Mouse (Mus musculus): ENCODE results near the gene Olfm2. TPM values are rescaled to one million over a fixed set of nuclear protein-coding genes. Genes with fewer than 3 reads are reported as not detected.
A peak's percentile ranks its signal among the peaks of the same experiment; 100 is the strongest.
"Not testable (repeated sequence)": the region's sequence is repeated elsewhere in the genome, so short reads cannot be mapped to it uniquely, and the experiment has no call there.

Olfm2 gene
- polyA plus RNA-seq, 1 experiment from 2014 or later, result 202 TPM

GRCm38 (mm10) chr9:20642896-20643466 is 103.2 kb downstream of the Olfm2 start:
- under 1% methylated on average over 30 of the region's 30 CpGs for WGBS
- Histone ChIP-seq H3K9ac (replicated peaks; ENCODE audit: low read depth, low read length) (peak overlapping the region; percentile 80), H3K4me1 (ENCODE audit: control insufficient read depth, insufficient read depth, low read length) (peaks cover 23% of the 10 kb centered on the region), H3K36me3 (ENCODE audit: control insufficient read depth, insufficient read depth, low read length) (peaks cover 15% of the 10 kb centered on the region; the same call in 1 of the 2 replicates), H3K9me3 (ENCODE audit: control insufficient read depth, low read length) (no peaks in the 10 kb centered on the region), H3K27ac (ENCODE audit: low read depth, low read length) (peak overlapping the region; percentile 80), H3K4me3 (ENCODE audit: low read depth, low read length) (peak overlapping the region; percentile 69), H3K4me2 (ENCODE audit: low read depth, low read length) (peak overlapping the region; percentile 68), H3K27me3 (ENCODE audit: control insufficient read depth, insufficient read depth, low read length) (no peaks in the 10 kb centered on the region)
- peak; percentile 87 for ATAC-seq (ENCODE audit: low read depth)

DNA sequence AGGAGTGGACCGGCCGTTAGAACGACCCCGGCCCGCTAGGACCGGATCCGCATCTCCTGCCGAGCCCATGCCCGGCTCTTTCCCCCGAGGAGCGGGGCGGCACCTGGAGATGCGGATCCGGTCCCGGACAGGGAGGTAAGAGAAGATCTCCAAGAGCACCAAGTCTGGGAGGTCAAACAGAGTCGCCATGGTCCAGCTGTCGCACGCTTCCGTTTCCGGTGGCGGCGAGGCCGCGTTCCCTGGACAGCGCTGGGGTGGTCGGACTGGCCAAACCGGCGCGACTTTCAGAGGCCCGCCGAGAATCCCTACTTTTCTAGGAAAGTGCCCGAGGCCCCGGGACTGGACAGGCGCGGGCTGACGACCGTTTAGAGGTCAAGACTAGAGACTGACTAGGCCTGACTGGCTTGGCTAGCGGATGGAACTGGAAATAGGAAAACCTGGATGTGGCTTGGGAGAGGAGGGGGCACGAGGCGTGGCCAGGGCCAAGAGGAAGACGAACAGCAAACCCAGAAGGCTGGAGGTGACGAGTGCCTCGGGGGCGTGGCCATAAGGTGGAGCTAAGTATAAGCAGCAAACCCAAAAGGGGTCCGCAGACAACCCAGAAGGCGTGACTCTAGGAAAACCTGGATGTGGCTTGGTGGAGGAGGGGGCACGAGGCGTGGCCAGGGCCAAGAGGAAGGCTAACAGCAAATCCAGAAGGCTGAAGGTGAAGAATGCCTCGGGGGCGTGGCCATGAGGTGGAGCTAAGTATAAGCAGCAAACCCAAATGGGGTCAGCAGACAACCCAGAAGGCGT is 103.9 kb downstream of the Olfm2 start, which contains the start of gene Ubl5:
Gene Ubl5 (plus strand): TSS at position 778 of the 795 bp plus-strand sequence.
- Histone ChIP-seq H3K4me3 (ENCODE audit: low read depth, low read length) (peak within 1 kb of the TSS; percentile 69), H3K4me1 (ENCODE audit: control insufficient read depth, insufficient read depth, low read length) (peaks cover 23% of the 10 kb centered on the region), H3K27me3 (ENCODE audit: control insufficient read depth, insufficient read depth, low read length) (no peaks in the 10 kb centered on the region), H3K27ac (ENCODE audit: low read depth, low read length) (peak within 1 kb of the TSS; percentile 80), H3K4me2 (ENCODE audit: low read depth, low read length) (peak within 1 kb of the TSS; percentile 68), H3K36me3 (ENCODE audit: control insufficient read depth, insufficient read depth, low read length) (peaks cover 11% of the 10 kb centered on the region; the same call in 1 of the 2 replicates), H3K9ac (replicated peaks; ENCODE audit: low read depth, low read length) (peak within 1 kb of the TSS; percentile 80), H3K9me3 (ENCODE audit: control insufficient read depth, low read length) (no peaks in the 10 kb centered on the region)
- peak; percentile 91 for ATAC-seq (ENCODE audit: low read depth)
- under 1% methylated on average over 49 of the region's 51 CpGs for WGBS

- WGBS, result 31% methylated on average over 6 of the region's 6 CpGs
- Histone ChIP-seq H3K9ac (replicated peaks; ENCODE audit: low read depth, low read length) (peak overlapping the region; percentile 80), H3K27me3 (ENCODE audit: control insufficient read depth, insufficient read depth, low read length) (no peaks in the 10 kb centered on the region), H3K4me2 (ENCODE audit: low read depth, low read length) (peak overlapping the region; percentile 68), H3K9me3 (ENCODE audit: control insufficient read depth, low read length) (no peaks in the 10 kb centered on the region), H3K4me1 (ENCODE audit: control insufficient read depth, insufficient read depth, low read length) (peaks cover 21% of the 10 kb centered on the region), H3K36me3 (ENCODE audit: control insufficient read depth, insufficient read depth, low read length) (peaks cover 11% of the 10 kb centered on the region; the same call in 1 of the 2 replicates), H3K27ac (ENCODE audit: low read depth, low read length) (peak overlapping the region; percentile 80), H3K4me3 (ENCODE audit: low read depth, low read length) (peak overlapping the region; percentile 69)
- no peak for ATAC-seq (ENCODE audit: low read depth)
Observed at GRCm38 (mm10) chr9:20641501-20641900, 104.6 kb downstream of the Olfm2 start.

- Histone ChIP-seq H3K9me3 (ENCODE audit: control insufficient read depth, low read length) (no peaks in the 10 kb centered on the region), H3K4me1 (ENCODE audit: control insufficient read depth, insufficient read depth, low read length) (peaks cover 10% of the 10 kb centered on the region), H3K4me2 (ENCODE audit: low read depth, low read length) (no peak overlapping the region), H3K4me3 (ENCODE audit: low read depth, low read length) (no peak overlapping the region), H3K27me3 (ENCODE audit: control insufficient read depth, insufficient read depth, low read length) (no peaks in the 10 kb centered on the region), H3K27ac (ENCODE audit: low read depth, low read length) (no peak overlapping the region), H3K9ac (replicated peaks; ENCODE audit: low read depth, low read length) (no peak overlapping the region), H3K36me3 (ENCODE audit: control insufficient read depth, insufficient read depth, low read length) (peaks cover 11% of the 10 kb centered on the region; the same call in 1 of the 2 replicates)
- no peak for ATAC-seq (ENCODE audit: low read depth)
- 90% methylated on average over 4 of the region's 4 CpGs for WGBS
Observed at GRCm38 (mm10) chr9:20639486-20639885, 106.7 kb downstream of the Olfm2 start.

- ATAC-seq (ENCODE audit: low read depth), result no peak
- 94% methylated on average over 19 of the region's 19 CpGs for WGBS
Observed at GRCm38 (mm10) chr9:20638552-20638951, 107.6 kb downstream of the Olfm2 start.

DNA sequence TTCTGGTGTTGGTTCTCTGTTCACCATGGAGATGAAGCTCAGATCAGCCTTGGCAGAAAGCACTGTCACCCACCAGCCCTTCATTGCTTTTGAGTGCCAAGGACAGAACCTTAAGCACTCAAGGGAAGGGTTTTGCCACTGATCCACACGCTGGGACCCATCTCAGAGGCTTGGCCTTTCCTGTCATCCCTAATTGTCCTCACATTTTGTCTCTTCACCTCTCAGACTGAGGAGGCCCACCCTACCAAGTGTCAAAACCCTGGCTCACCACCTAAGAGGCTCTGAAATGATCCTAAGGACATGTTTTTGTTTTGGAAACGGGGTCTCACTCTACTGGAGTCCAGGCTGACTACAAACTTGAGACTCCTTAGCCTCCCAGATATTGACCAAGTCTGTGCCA is 109.4 kb downstream of the Olfm2 start:
- H3K27ac ChIP-seq (ENCODE audit: low read depth, low read length), result no peak overlapping the region
- no peak for ATAC-seq (ENCODE audit: low read depth)
- H3K4me2 ChIP-seq (ENCODE audit: low read depth, low read length), result no peak overlapping the region
- H3K4me1 ChIP-seq (ENCODE audit: control insufficient read depth, insufficient read depth, low read length), result peaks cover 10% of the 10 kb centered on the region
- H3K9ac ChIP-seq (replicated peaks; ENCODE audit: low read depth, low read length), result no peak overlapping the region
- no peaks in the 10 kb centered on the region for H3K27me3 ChIP-seq (ENCODE audit: control insufficient read depth, insufficient read depth, low read length)
- peaks cover 11% of the 10 kb centered on the region; the same call in 1 of the 2 replicates for H3K36me3 ChIP-seq (ENCODE audit: control insufficient read depth, insufficient read depth, low read length)
- WGBS, result 86% methylated on average over 2 of the region's 2 CpGs
- no peak overlapping the region for H3K4me3 ChIP-seq (ENCODE audit: low read depth, low read length)
- no peaks in the 10 kb centered on the region for H3K9me3 ChIP-seq (ENCODE audit: control insufficient read depth, low read length)

More at GRCm38 (mm10) chr9:20638552-20638951, 107.6 kb downstream of the Olfm2 start:
- Histone ChIP-seq H3K27ac (ENCODE audit: low read depth, low read length) (no peak overlapping the region), H3K9me3 (ENCODE audit: control insufficient read depth, low read length) (no peaks in the 10 kb centered on the region), H3K4me2 (ENCODE audit: low read depth, low read length) (no peak overlapping the region), H3K4me3 (ENCODE audit: low read depth, low read length) (no peak overlapping the region), H3K36me3 (ENCODE audit: control insufficient read depth, insufficient read depth, low read length) (peaks cover 11% of the 10 kb centered on the region; the same call in 1 of the 2 replicates), H3K4me1 (ENCODE audit: control insufficient read depth, insufficient read depth, low read length) (peaks cover 10% of the 10 kb centered on the region), H3K9ac (replicated peaks; ENCODE audit: low read depth, low read length) (no peak overlapping the region), H3K27me3 (ENCODE audit: control insufficient read depth, insufficient read depth, low read length) (no peaks in the 10 kb centered on the region)

DNA sequence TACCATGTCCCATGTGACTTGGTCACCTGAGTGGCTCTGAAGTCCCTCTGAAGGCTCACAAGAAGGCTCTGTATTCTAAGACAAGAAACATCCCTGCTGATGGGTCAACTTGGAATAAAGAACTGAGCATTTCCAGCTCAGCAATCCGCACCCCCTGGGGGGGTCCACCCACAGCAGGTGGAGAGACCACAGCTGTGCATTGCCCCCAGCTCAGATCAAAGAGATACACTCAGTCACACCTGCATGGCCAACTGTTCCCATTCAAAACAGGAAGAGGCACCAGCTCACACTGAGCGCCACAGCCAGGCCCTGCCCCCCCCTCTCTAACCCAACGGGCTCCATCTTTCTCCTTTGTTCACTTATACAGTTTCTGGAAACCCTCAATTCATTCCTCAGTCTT is 109.9 kb downstream of the Olfm2 start:
- H3K4me3 ChIP-seq (ENCODE audit: low read depth, low read length), result no peak overlapping the region
- H3K27me3 ChIP-seq (ENCODE audit: control insufficient read depth, insufficient read depth, low read length), result no peaks in the 10 kb centered on the region
- H3K27ac ChIP-seq (ENCODE audit: low read depth, low read length), result no peak overlapping the region
- H3K9me3 ChIP-seq (ENCODE audit: control insufficient read depth, low read length), result no peaks in the 10 kb centered on the region
- no peak overlapping the region for H3K9ac ChIP-seq (replicated peaks; ENCODE audit: low read depth, low read length)
- ATAC-seq (ENCODE audit: low read depth), result peak; percentile 28; the same call in 1 of the 2 replicates
- 86% methylated on average over 3 of the region's 3 CpGs for WGBS
- peaks cover 11% of the 10 kb centered on the region; the same call in 1 of the 2 replicates for H3K36me3 ChIP-seq (ENCODE audit: control insufficient read depth, insufficient read depth, low read length)
- no peak overlapping the region for H3K4me2 ChIP-seq (ENCODE audit: low read depth, low read length)
- H3K4me1 ChIP-seq (ENCODE audit: control insufficient read depth, insufficient read depth, low read length), result peaks cover 6% of the 10 kb centered on the region

DNA sequence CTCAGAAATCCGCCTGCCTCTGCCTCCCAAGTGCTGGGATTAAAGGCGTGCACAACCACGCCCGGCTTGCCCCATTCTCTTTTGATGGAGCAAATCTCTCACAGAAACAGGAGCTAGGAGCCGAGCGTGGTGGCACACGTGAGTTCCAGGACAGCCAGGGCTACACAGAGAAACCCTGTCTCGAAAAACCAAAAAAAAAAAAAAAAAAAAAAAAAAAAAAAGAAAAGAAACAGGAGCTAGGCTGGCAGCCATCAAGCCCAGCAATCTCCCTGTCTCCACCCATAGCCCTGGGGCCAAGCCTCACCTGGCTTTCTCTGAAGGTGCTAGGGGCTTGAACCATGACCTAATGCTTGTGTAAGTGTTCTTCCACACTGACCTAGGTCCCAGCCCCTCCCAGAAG is 110.5 kb downstream of the Olfm2 start:
- not testable (repeated sequence) for H3K4me1 ChIP-seq (ENCODE audit: control insufficient read depth, insufficient read depth, low read length); H3K9me3 ChIP-seq (ENCODE audit: control insufficient read depth, low read length); H3K9ac ChIP-seq (replicated peaks; ENCODE audit: low read depth, low read length); H3K27ac ChIP-seq (ENCODE audit: low read depth, low read length); ATAC-seq (ENCODE audit: low read depth); H3K27me3 ChIP-seq (ENCODE audit: control insufficient read depth, insufficient read depth, low read length); H3K4me2 ChIP-seq (ENCODE audit: low read depth, low read length); H3K4me3 ChIP-seq (ENCODE audit: low read depth, low read length)
- H3K36me3 ChIP-seq (ENCODE audit: control insufficient read depth, insufficient read depth, low read length), result peaks cover 11% of the 10 kb centered on the region; the same call in 1 of the 2 replicates
- 93% methylated on average over 8 of the region's 8 CpGs for WGBS

- H3K27me3 ChIP-seq (ENCODE audit: control insufficient read depth, insufficient read depth, low read length), result no peaks in the 10 kb centered on the region
- H3K4me3 ChIP-seq (ENCODE audit: low read depth, low read length), result no peak overlapping the region
- H3K9ac ChIP-seq (replicated peaks; ENCODE audit: low read depth, low read length), result no peak overlapping the region
- 88% methylated on average over 2 of the region's 2 CpGs for WGBS
- no peaks in the 10 kb centered on the region for H3K4me1 ChIP-seq (ENCODE audit: control insufficient read depth, insufficient read depth, low read length)
- no peaks in the 10 kb centered on the region for H3K9me3 ChIP-seq (ENCODE audit: control insufficient read depth, low read length)
- no peak overlapping the region for H3K27ac ChIP-seq (ENCODE audit: low read depth, low read length)
- no peak overlapping the region for H3K4me2 ChIP-seq (ENCODE audit: low read depth, low read length)
- no peaks in the 10 kb centered on the region for H3K36me3 ChIP-seq (ENCODE audit: control insufficient read depth, insufficient read depth, low read length)
- no peak for ATAC-seq (ENCODE audit: low read depth)
Observed at GRCm38 (mm10) chr9:20631332-20631731, 114.8 kb downstream of the Olfm2 start.
